Mouse (Mus musculus) liver, adult (tissue): ENCODE data around the gene Olfr1396.

ENCODE experiments used
- GATA4 ChIP-seq: IDR thresholded peaks from 2 replicates; pipeline ENCODE4 v1.6.1; 2014; ENCODE audit warnings: mild to moderate bottlenecking, low read length; ENCODE audit not compliant: insufficient replicate concordance

Gene Olfr1396

DNA sequence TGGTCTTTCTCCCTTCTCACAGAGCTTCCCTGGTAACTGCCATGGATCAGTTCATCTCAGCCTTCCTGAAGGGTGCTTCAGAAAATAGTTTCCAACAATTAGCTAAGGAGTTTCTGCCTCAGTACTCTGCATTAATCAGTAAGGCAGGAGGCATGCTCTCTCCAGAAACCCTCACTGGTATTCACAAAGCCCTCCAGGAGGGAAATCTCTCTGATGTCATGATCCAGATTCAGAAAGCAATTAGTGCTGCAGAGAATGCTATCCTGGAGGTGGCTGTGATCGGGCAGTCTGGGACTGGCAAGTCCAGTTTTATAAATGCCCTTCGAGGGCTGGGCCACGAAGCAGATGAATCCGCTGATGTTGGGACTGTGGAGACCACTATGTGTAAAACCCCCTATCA is 19.3 kb downstream of the Olfr1396 start:
- no peak for TF ChIP-seq GATA4

DNA sequence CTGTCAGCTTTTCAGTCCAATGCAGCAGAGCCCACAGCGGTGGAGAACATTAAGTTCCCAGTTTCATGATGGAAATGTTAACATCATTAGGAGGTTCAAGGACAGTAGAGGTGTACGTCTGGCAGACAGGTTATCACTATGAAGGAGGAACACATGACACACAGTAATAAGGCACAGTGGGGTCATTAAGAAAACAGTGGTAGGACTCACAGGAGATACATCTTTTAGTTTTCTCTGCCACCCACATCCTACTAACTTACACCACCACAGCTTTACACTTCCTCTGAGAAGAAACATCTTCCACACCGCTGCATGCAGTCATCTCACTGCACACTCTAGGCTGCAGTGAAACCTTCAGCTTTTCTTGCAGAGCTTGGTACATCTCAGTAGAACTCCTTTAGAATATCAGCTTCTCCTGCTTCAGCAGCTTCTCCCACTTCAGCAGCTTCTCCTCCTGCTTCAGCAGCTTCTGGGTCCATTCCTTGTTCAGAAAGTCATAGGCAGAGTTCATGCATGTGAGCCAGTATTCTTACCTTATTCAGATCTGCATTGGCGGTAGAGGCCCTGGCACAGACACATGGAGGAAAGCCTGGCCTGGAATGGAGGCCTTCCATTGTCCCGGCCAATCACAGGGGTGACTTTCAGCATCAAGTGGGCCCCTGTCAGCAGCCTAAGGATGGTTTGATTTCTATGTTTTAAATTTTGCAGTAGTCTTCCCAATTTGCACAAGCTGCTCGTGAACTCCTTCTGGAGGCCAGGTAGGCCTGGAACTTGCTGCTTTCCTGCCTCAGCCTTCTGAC is 20.6 kb downstream of the Olfr1396 start:
- TF ChIP-seq GATA4, result no peak

DNA sequence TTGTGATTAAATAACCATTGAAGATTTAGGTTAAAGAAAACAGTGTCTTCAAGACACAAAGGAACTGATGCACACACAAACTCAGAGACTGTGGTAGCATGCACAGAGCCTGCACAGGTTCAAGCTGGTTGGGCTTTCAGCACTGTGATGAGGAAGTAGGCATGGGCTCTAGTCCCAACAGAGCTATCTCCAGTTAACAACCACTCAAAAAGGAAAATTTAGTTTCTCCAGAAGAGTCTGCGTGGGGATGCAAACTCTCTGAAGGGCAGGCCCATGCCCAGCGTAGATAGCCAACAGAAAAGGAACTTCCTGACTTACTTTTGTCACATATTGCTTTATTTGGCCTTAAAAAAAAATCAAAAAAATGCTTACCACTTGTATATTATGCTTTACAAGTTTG is 21.9 kb downstream of the Olfr1396 start:
- TF ChIP-seq GATA4, result no peak

- no peak for TF ChIP-seq GATA4
These were observed 22.6 kb downstream of the Olfr1396 start for GRCm38 (mm10) chr11:49092053-49092586.

DNA sequence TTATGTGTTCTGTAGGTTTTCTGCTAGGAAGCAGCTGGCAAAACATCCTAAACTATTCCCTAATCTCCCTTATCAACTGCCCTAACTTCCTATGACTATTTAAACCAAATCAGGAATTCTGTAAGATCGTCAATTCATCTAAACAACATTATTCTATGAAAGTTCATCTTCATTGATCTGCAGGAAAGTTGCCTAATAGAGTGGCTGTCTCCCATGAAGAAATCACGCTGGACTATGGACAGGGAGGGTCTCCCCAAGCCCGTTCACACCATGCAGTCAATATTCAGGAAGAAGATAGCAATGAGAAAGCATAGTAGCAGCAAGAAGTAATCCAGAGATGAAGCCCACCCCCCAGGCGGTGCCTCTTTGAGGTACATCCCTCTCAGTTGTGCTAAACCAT is 23.5 kb downstream of the Olfr1396 start:
- TF ChIP-seq GATA4, result 0 out of 2 replicates have a peak, but pooled peaks have one; percentile 15

DNA sequence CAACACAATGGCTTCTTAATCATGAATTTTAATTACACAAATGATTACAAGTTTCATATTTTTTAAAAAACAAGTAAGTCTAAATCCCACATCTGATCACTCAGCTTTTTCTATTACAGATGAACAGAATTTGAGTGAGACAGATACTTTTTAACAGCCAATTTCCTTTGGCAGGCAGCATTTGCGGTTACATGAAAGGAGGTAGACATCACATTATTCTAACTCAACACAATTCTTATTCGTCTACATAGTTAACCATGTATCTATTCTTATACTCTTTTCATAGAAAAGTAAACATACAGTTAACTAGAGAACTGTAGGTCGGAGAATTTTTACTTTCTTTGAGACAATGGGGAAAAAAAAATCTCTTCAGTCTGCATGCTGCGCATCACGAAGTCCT is 24.1 kb downstream of the Olfr1396 start:
- no peak for TF ChIP-seq GATA4

DNA sequence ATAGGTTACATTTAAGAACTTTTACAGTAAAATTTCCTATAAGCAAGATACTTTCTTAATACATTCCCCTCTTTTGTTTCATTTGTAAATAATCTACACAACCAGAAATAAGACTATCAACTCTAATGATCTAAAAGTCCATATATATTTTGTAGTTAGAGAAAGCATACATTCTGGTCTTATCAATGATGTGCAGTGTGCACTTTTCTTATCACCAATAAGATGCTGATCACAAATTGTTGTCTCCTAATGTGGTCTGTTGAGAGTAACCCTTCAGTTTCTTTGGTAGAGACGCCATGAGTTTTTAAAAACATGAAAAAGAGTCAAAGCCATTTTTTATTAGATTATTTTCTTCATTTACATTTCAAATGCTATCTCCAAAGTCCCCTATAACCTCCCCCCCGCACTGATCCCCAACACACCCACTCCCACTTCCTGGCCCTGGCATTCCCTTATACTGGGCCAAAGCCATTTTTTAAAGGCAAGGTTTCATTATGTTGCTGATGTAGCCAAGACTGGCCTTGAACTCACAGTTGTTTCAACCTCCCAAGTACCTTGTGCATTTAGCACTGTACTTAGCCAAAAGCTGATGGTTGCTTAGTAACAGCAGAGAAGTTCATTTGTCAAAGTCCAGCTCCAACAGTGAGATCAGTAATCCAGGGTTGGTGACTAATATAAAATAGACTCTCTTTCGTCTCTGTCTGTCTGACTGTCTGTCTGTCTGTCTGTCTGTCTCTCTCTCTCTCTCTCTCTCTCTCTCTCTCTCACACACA is 24.8 kb downstream of the Olfr1396 start:
- no peak for TF ChIP-seq GATA4

DNA sequence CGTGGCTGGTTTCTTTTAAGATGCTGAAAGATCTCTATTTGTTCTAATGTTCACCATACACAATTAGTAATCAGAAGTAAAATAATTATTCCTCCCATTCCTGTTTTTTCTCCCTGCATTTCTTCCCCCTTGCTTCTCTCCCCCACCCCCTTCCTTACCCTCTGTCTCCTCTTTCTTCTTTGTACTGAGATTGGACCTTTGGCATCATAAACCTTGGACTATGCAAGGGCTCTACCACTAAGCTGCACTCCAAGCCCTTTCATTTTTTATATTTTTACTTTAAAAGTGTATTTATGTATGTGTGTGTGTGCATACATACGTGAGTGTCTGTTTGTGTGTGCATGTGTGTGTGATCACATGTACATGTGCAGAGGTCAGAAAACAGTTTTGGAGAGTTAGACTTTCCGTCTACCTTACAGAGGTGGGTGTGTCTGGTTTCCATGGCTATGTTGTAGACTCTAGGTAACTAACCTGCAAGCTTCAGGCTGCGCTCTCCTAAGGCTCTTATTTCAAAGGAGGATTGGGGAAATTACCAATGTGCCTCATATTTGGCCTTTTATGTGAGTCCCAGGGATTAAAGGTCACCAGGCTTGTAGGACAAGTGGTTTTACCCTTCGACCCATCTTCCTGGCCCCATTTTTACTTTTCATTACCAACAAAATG is 25.6 kb downstream of the Olfr1396 start:
- no peak for TF ChIP-seq GATA4

- no peak for TF ChIP-seq GATA4
These were observed 26.7 kb downstream of the Olfr1396 start for GRCm38 (mm10) chr11:49087830-49088616.

DNA sequence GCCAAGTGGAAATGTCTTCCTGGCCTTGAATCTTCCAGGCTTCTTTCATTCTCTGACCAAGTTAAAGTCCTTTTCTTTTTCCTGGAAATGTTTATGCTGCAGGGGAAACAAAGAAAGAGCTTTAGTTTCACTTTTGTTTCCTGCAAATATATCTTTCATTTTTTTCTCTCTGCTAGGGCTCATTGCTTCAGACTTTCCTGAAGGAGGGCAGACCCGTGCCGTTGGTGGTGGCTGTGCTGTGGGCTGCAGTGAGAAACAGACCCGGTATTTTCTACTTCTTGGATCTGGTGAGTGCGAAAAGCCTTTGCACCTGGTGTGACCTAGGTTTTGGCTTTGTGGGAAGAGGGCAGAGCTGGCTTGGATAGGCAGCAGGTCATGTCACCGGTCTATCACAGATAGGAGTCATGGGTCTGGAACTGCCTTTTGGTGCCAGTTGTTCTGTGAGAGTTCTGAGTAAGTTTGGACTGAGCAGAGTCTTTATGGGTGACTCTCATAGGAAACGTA is 27.8 kb downstream of the Olfr1396 start:
- TF ChIP-seq GATA4, result no peak

DNA sequence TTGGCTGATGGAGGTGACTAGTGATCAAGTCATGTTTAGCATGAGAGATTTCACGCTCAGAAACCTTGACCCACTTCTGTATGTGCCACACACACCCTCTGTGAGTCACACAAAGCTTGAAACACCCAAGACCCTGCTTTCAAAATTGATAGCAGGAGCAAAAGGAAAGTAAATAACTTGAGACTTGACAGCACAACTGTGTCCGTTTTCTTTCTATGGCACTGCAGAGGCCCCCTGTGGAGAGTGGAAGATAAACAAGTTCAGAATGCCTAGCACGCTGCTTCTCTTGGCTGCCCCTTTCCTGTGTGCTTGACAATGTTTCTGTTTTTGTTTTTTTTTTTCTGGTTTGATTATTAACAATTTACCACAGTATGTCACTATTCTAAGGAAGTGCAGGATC is 29.8 kb downstream of the Olfr1396 start:
- no peak for TF ChIP-seq GATA4

- no peak for TF ChIP-seq GATA4
These were observed 30.3 kb downstream of the Olfr1396 start for GRCm38 (mm10) chr11:49084385-49084784.

DNA sequence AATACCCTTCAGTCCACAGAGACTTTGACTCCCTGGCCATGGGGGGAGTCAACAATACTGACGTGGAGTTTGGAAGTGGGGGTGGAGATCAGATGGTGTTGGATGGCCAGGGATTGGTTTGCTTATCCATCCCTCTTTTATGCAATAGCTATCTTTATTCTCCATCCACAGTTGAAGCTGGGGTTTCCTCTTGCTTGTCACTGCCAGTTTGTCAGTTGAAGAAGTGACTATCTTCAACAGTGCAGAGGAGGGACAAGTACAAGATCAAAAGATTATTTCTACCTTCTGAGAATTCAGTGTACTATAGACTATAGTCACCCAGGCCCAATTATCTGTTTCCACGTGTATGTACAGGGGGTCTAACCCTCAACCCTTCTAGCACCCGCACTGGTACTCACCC is 30.9 kb downstream of the Olfr1396 start:
- no peak for TF ChIP-seq GATA4

DNA sequence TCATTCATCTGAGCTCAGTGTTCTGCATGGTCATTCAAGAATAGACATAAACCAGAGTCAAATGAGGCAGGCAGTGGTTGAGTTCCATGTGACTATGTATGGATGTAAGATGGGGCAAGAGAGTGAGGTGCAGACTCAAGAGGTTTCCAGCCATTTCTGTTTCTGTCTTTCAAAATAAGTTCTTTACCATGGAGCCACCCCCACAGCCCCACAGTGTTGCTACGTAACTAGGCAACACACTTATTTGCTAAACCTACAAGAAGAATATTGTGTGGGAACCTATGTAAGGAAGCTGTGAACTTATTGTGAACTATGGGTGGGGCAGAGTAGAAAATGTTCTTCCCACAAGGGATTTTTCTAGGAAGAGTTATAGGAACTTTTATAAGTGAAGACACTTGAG is 31.5 kb downstream of the Olfr1396 start:
- TF ChIP-seq GATA4, result no peak

GRCm38 (mm10) chr11:49081886-49082285 is 32.8 kb downstream of the Olfr1396 start:
- TF ChIP-seq GATA4, result no peak
